Mouse (Mus musculus) gastrocnemius, postnatal 36 days (tissue): Measurements from ENCODE around the gene Pdcd1lg2. TPM values are rescaled to one million over a fixed set of nuclear protein-coding genes. Genes with fewer than 3 reads are reported as not detected.

Experiments used
- DNase-seq, 2 experiments: peaks; one replicate each; pipeline ENCODE4 v3.0.0; 2022
- intact Hi-C: fragments of 180-260 bp; cut with DNase I; formaldehyde crosslinking; loops from one replicate; pipeline ENCODE4 v1.15.1; 2025
- total RNA-seq, 2 experiments: library from RNA; stranded (reverse); gene quantifications; 2 replicates each; pipeline ENCODE4 v1.2.3; 2021

Pdcd1lg2 gene
- total RNA-seq, 2 experiments from 2014 or later: not detected

- no peak for DNase-seq
- intact Hi-C loops: no loop called here
Observed at GRCm38 (mm10) chr19:29416393-29416902, 5.7 kb downstream of the Pdcd1lg2 start.

- DNase-seq: no peak
- intact Hi-C loops: no loop called here
Observed at GRCm38 (mm10) chr19:29417188-29417587, 6.5 kb downstream of the Pdcd1lg2 start.

- intact Hi-C loops: no loop called here
- DNase-seq: no peak
Observed at GRCm38 (mm10) chr19:29417894-29418293, 7.2 kb downstream of the Pdcd1lg2 start.

- DNase-seq: no peak
- intact Hi-C loops: no loop called here
Observed at GRCm38 (mm10) chr19:29418661-29419115, 8.0 kb downstream of the Pdcd1lg2 start.

- intact Hi-C loops: no loop called here
- no peak for DNase-seq
Observed at GRCm38 (mm10) chr19:29419506-29419905, 8.8 kb downstream of the Pdcd1lg2 start.

GRCm38 (mm10) chr19:29419946-29420345, 9.2 kb downstream of the Pdcd1lg2 start:
- DNase-seq: no peak

GRCm38 (mm10) chr19:29420397-29420796, 9.7 kb downstream of the Pdcd1lg2 start:
- DNase-seq: no peak
- intact Hi-C loops: no loop called here

More at GRCm38 (mm10) chr19:29419946-29420345, 9.2 kb downstream of the Pdcd1lg2 start:
- intact Hi-C loops: no loop called here

- no peak for DNase-seq
- intact Hi-C loops: no loop called here
Observed at GRCm38 (mm10) chr19:29422013-29422645, 11.4 kb downstream of the Pdcd1lg2 start.

GRCm38 (mm10) chr19:29422796-29423195, 12.1 kb downstream of the Pdcd1lg2 start:
- no peak for DNase-seq
- intact Hi-C loops: no loop called here

GRCm38 (mm10) chr19:29430516-29430915, 19.8 kb downstream of the Pdcd1lg2 start:
- intact Hi-C loops: loop anchor here (5.0 kb wide), 1 partner anchor 33 kb away; no protein-coding TSS in a partner anchor
- DNase-seq: no peak

GRCm38 (mm10) chr19:29430953-29431352, 20.2 kb downstream of the Pdcd1lg2 start:
- intact Hi-C loops: loop anchor here (5.0 kb wide), 1 partner anchor 34 kb away; no protein-coding TSS in a partner anchor
- DNase-seq: no peak

GRCm38 (mm10) chr19:29436793-29437479, 26.2 kb downstream of the Pdcd1lg2 start:
- intact Hi-C loops: no loop called here
- no peak for DNase-seq

- no peak for DNase-seq
- intact Hi-C loops: no loop called here
Observed at GRCm38 (mm10) chr19:29437849-29438248, 27.1 kb downstream of the Pdcd1lg2 start.

- DNase-seq: no peak
Observed at GRCm38 (mm10) chr19:29439242-29439641, 28.5 kb downstream of the Pdcd1lg2 start.

GRCm38 (mm10) chr19:29442492-29442891, 31.8 kb downstream of the Pdcd1lg2 start:
- intact Hi-C loops: no loop called here
- no peak for DNase-seq

More at GRCm38 (mm10) chr19:29439242-29439641, 28.5 kb downstream of the Pdcd1lg2 start:
- intact Hi-C loops: no loop called here

GRCm38 (mm10) chr19:29444364-29444763, 33.6 kb downstream of the Pdcd1lg2 start:
- no peak for DNase-seq
- intact Hi-C loops: no loop called here

GRCm38 (mm10) chr19:29448373-29448772, 37.7 kb downstream of the Pdcd1lg2 start:
- intact Hi-C loops: loop anchor here (5.0 kb wide), 1 partner anchor 49 kb away; no protein-coding TSS in a partner anchor
- no peak for DNase-seq

- DNase-seq: no peak
- intact Hi-C loops: no loop called here
Observed at GRCm38 (mm10) chr19:29450376-29450775, 39.7 kb downstream of the Pdcd1lg2 start.

- intact Hi-C loops: no loop called here
- DNase-seq: no peak
Observed at GRCm38 (mm10) chr19:29454141-29454601, 43.5 kb downstream of the Pdcd1lg2 start.

GRCm38 (mm10) chr19:29455156-29455555, 44.4 kb downstream of the Pdcd1lg2 start:
- intact Hi-C loops: no loop called here
- no peak for DNase-seq

- no peak for DNase-seq
- intact Hi-C loops: no loop called here
Observed at GRCm38 (mm10) chr19:29457982-29458381, 47.3 kb downstream of the Pdcd1lg2 start.
